Mouse (Mus musculus) heart, adult 2 months (tissue): ENCODE data around the gene Chpt1. TPM values are rescaled to one million over a fixed set of nuclear protein-coding genes. Genes with fewer than 3 reads are reported as not detected.

Experiments used
- DNase-seq, 2 experiments: peaks; one replicate each; pipeline ENCODE4 v3.0.0; 2021
- H3K27ac ChIP-seq: fragments of 200-600 bp; 2 replicates; pipeline ENCODE4 v1.8.1; 2022
- H3K27me3 ChIP-seq: fragments of 200-500 bp; 2 replicates; pipeline ENCODE4 v1.6.1; 2012; ENCODE audit warnings: mild to moderate bottlenecking, low read length, inconsistent platforms, mixed read lengths; ENCODE audit not compliant: control insufficient read depth, insufficient read depth
- H3K36me3 ChIP-seq: fragments of 200-500 bp; 2 replicates; pipeline ENCODE4 v1.6.1; 2012; ENCODE audit warnings: low read length, inconsistent platforms; ENCODE audit not compliant: control insufficient read depth, insufficient read depth
- H3K4me1 ChIP-seq: fragments of 200-500 bp; 2 replicates; pipeline ENCODE4 v1.6.1; 2011; ENCODE audit warnings: low read length; ENCODE audit not compliant: control insufficient read depth, insufficient read depth
- H3K4me3 ChIP-seq: fragments of 200-600 bp; 2 replicates; pipeline ENCODE4 v1.8.1; 2022
- H3K79me2 ChIP-seq: fragments of 200-500 bp; replicated peaks from 2 replicates; pipeline ENCODE4 v1.6.1; 2012; ENCODE audit warnings: mild to moderate bottlenecking, inconsistent platforms, low read length, moderate library complexity, mixed read lengths; ENCODE audit not compliant: control insufficient read depth, insufficient read depth
- H3K9ac ChIP-seq: fragments of 200-500 bp; 2 replicates; pipeline ENCODE4 v1.6.1; 2012; ENCODE audit warnings: low read depth, mild to moderate bottlenecking, control low read depth, inconsistent platforms, low read length, mixed read lengths
- CTCF ChIP-seq: fragments of 200-600 bp; IDR thresholded peaks from 2 replicates; pipeline ENCODE4 v1.8.1; 2022; ENCODE audit warnings: antibody characterized with exemption, mild to moderate bottlenecking, moderate library complexity
- EP300 ChIP-seq: fragments of 200-500 bp; IDR thresholded peaks from 2 replicates; pipeline ENCODE4 v1.6.1; 2011; ENCODE audit warnings: low read depth, low read length, control low read depth; ENCODE audit not compliant: insufficient read depth
- POLR2A ChIP-seq: fragments of 200-500 bp; IDR thresholded peaks from 2 replicates; pipeline ENCODE4 v1.6.1; 2011; ENCODE audit warnings: mild to moderate bottlenecking, low read depth, low read length, control low read depth; ENCODE audit not compliant: insufficient read depth
- WGBS: fragments of 180-500 bp; shearing (Covaris S2); methylation state at CpG from one replicate; pipeline ENCODE4 v1.1.7; 2018; 5-methylcytosine and 5-hydroxymethylcytosine counted together
- intact Hi-C: fragments of 180-260 bp; cut with DNase I; formaldehyde crosslinking; loops from one replicate; pipeline ENCODE4 v1.15.1; 2025
- polyA plus RNA-seq: library from polyadenylated mRNA; depleted of rRNA; stranded (reverse); fragments of >200 nt; gene quantifications from 2 replicates; pipeline ENCODE4 v1.2.3, GENCODE M21; 2012
- total RNA-seq, 2 experiments: library from RNA; stranded (reverse); gene quantifications; 2 replicates each; pipeline ENCODE4 v1.2.3; 2021

Chpt1 gene
- total and polyA plus RNA-seq, 3 experiments: 230 to 334 (median 278) TPM

DNA sequence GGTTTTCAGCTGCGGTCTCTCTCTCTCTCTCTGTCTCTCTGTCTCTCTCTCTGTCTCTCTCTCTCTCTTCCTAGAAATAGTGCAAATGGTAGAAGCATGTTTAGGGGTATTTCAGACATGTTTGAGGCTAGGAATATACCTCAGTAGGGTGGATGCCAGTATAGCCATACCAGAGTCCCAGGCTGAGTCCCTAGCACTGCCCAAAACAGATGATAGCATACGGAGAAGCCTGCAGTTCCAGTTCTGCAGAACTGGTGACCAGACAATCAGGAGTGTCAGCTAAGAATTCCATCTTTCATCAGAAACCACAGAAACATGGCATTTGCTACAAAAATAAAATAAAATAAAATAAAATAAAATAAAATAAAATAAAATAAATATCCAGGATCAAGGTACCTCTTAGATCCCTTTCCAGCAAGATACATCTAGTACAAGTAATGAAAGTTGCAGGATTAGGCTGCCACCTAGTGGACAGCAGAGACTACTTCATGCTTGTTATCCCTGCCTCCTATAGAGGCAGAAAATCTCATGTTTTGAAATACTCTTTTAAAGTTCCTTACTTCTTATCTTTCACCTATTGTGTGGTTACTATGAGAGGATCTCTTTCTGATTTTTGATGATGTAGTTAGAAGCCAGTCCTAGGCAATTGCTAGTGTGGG is 77.6 kb downstream of the Chpt1 start:
- no peak overlapping the region for H3K9ac ChIP-seq
- TF ChIP-seq POLR2A: no peak
- peak; percentile 93 for TF ChIP-seq CTCF
- H3K4me3 ChIP-seq: no peak overlapping the region
- H3K27ac ChIP-seq: no peak overlapping the region
- no peaks in the 10 kb centered on the region for H3K4me1 ChIP-seq
- no peaks in the 10 kb centered on the region for H3K79me2 ChIP-seq
- H3K27me3 ChIP-seq: no peaks in the 10 kb centered on the region
- no peaks in the 10 kb centered on the region for H3K36me3 ChIP-seq
- 94% methylated on average over 2 of the region's 2 CpGs for WGBS
- DNase-seq: peak in 1 of 2 experiments; percentile 27
- intact Hi-C loops: loop anchor here (1.0 kb wide), 1 partner anchor 49 kb away; no protein-coding TSS in a partner anchor

DNA sequence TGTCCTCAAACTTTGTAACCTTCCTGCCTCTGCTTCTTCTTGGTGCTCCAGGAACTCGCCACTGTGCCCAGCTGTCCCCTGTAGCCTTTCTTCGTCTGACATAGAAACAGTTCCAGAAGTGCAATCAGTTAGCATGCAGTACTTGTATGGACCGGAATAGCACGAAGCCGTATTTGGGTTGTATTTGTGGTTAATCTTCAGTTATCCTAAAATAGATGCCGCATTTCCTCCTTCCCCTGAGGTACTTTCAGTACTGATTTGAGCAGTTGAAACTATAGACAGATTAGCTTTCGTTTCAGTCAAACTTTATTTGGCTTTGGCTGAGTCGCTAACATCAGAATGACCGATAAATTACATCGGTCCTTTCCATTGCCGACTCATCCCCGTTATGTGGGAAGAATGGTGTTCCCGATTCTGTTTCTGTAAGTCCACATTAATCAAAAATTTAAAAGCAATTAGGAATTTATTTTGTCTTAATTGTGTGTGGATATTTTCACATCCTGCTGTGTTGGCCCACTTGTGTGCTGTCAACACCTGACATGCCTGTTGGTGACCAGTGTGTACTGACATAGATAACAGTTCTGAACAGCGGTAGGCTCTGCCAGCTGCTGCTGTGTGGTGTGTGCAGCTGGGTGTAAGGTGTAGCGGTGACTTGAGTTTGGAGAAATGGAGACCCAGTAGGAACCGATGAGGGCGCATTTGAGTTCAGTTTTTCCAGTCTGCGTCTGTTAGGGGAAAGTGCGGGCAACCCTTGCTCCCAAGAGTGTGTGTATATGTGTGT is 83.0 kb downstream of the Chpt1 start:
- no peak for DNase-seq
- H3K9ac ChIP-seq: 0 out of 2 replicates have a peak overlapping the region, but pooled peaks have one; percentile 42
- no peak for TF ChIP-seq POLR2A
- TF ChIP-seq EP300: no peak
- TF ChIP-seq CTCF: no peak
- WGBS: 57% methylated on average over 19 of the region's 19 CpGs
- peak overlapping the region; percentile 28; the same call in 1 of the 2 replicates for H3K27ac ChIP-seq
- H3K36me3 ChIP-seq: no peaks in the 10 kb centered on the region
- H3K4me3 ChIP-seq: no peak overlapping the region
- H3K4me1 ChIP-seq: peaks cover 1% of the 10 kb centered on the region
- H3K79me2 ChIP-seq: no peaks in the 10 kb centered on the region
- intact Hi-C loops: no loop called here
- no peaks in the 10 kb centered on the region for H3K27me3 ChIP-seq

DNA sequence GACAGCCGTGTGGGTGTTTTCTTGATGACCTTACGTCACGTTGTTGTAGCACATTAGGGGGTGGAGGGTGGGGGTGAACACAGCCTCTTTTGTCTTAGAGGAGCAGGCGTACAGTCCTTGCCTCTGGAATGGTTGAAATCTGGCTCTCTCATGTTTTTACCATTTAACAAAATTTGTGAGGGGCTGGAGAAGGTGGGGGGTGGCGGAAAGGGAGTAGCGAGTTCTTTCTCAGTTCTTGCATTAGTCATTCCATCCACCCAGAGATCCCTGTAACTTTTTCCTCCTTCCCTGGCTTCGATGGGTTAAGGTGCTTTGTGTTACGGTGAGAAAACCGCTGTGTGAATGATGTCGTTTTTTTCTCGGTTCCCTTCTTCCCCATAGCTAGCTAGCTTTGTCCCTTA is 83.7 kb downstream of the Chpt1 start:
- Histone ChIP-seq H3K79me2 (no peaks in the 10 kb centered on the region), H3K27me3 (no peaks in the 10 kb centered on the region), H3K4me1 (peaks cover 1% of the 10 kb centered on the region), H3K4me3 (no peak overlapping the region), H3K9ac (no peak overlapping the region), H3K27ac (peak overlapping the region; percentile 28; the same call in 1 of the 2 replicates), H3K36me3 (no peaks in the 10 kb centered on the region)
- intact Hi-C loops: no loop called here
- 70% methylated on average over 11 of the region's 11 CpGs for WGBS
- TF ChIP-seq EP300: no peak
- no peak for TF ChIP-seq POLR2A
- TF ChIP-seq CTCF: no peak
- DNase-seq: no peak

GRCm38 (mm10) chr10:88417686-88418085 is 86.2 kb downstream of the Chpt1 start:
- no peak overlapping the region for H3K4me3 ChIP-seq
- peaks cover 1% of the 10 kb centered on the region for H3K4me1 ChIP-seq
- H3K27ac ChIP-seq: no peak overlapping the region
- H3K79me2 ChIP-seq: no peaks in the 10 kb centered on the region
- no peaks in the 10 kb centered on the region for H3K36me3 ChIP-seq
- intact Hi-C loops: no loop called here
- no peak for DNase-seq
- H3K27me3 ChIP-seq: no peaks in the 10 kb centered on the region
- 87% methylated on average over 5 of the region's 5 CpGs for WGBS
- no peak overlapping the region for H3K9ac ChIP-seq
- TF ChIP-seq CTCF (no peak), POLR2A (no peak), EP300 (no peak)

GRCm38 (mm10) chr10:88412290-88412995 is 91.4 kb downstream of the Chpt1 start:
- 70% methylated on average over 17 of the region's 17 CpGs for WGBS
- no peaks in the 10 kb centered on the region for H3K27me3 ChIP-seq
- H3K79me2 ChIP-seq: no peaks in the 10 kb centered on the region
- no peaks in the 10 kb centered on the region for H3K36me3 ChIP-seq
- H3K4me3 ChIP-seq: no peak overlapping the region
- H3K27ac ChIP-seq: peak overlapping the region; percentile 56
- H3K4me1 ChIP-seq: peaks cover 3% of the 10 kb centered on the region; the same call in 1 of the 2 replicates
- TF ChIP-seq EP300 (0 out of 2 replicates have a peak, but pooled peaks have one; percentile 38), CTCF (no peak), POLR2A (no peak)
- DNase-seq: peak in 1 of 2 experiments; percentile 36
- intact Hi-C loops: no loop called here
- no peak overlapping the region for H3K9ac ChIP-seq
